Mouse (Mus musculus) brain, embryonic 14.5 days (tissue): ENCODE data around the gene Ccdc137.

Source experiments
- CTCF ChIP-seq: fragments of 200-500 bp; IDR thresholded peaks from 2 replicates; pipeline ENCODE4 v1.5.1; 2012; ENCODE audit warnings: inconsistent platforms, mild to moderate bottlenecking, moderate library complexity, borderline replicate concordance; ENCODE audit not compliant: insufficient read depth, insufficient read length; ENCODE audit errors: extremely low read depth
- POLR2A ChIP-seq: fragments of 200-500 bp; IDR thresholded peaks from 2 replicates; pipeline ENCODE4 v1.6.1; 2012; ENCODE audit warnings: mild to moderate bottlenecking, inconsistent platforms, borderline replicate concordance; ENCODE audit not compliant: poor library complexity, insufficient read depth, insufficient read length, severe bottlenecking; ENCODE audit errors: extremely low read depth

DNA sequence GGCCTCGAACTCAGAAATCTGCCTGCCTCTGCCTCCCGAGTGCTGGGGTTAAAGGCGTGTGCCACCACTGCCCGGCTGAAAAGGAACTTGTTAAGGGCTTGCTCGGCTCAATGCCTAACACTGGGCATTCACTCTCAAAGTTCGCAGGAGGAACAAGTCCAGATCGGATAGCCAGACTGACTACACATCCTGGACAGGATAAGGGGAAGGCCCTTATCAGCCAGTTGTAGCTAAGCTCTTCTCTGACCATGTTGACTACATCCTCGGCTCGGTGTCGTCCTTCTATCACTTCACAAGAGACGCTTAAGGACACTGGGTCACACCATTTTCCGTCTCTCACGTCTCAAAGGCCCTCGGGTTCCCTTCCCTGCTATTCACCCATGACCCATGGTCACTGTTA, 545 bp upstream of the Ccdc137 start:
- TF ChIP-seq POLR2A (no peak), CTCF (no peak)
